Mouse (Mus musculus) CH12.LX (cell line): ENCODE results near the gene Frmd8. TPM values are rescaled to one million over a fixed set of nuclear protein-coding genes. Genes with fewer than 3 reads are reported as not detected.

Experiments used
- DNase-seq: peaks from one replicate; pipeline ENCODE4 v3.0.0-alpha.2; 2013; ENCODE audit errors: extremely low read depth
- H3K27ac ChIP-seq: 2 replicates; pipeline ENCODE4 v1.5.1; 2012; ENCODE audit warnings: low read depth, mild to moderate bottlenecking, control low read depth, moderate library complexity; ENCODE audit not compliant: insufficient read depth
- H3K27me3 ChIP-seq: replicated peaks from 2 replicates; pipeline ENCODE3; 2012; ENCODE audit warnings: inconsistent platforms
- H3K36me3 ChIP-seq, 2 experiments: replicated peaks in 1 of 2; 2 replicates each; pipeline versions ENCODE3 to v1.6.1; 2012; ENCODE audit warnings: inconsistent platforms in 1 of 2, low read length in 1 of 2, mild to moderate bottlenecking in 1 of 2, mixed read lengths in 1 of 2, moderate library complexity in 1 of 2; ENCODE audit not compliant: control insufficient read depth in 1 of 2, insufficient read depth in 1 of 2
- H3K4me1 ChIP-seq, 2 experiments: 2 replicates each; pipeline ENCODE4 v1.6.1; 2012; ENCODE audit warnings: inconsistent platforms in 1 of 2, moderate library complexity in 1 of 2; ENCODE audit not compliant: insufficient read depth in 2 of 2, control insufficient read depth in 1 of 2
- H3K4me2 ChIP-seq: 2 replicates; pipeline ENCODE4 v1.6.1; 2012; ENCODE audit warnings: low read depth, mild to moderate bottlenecking, control low read depth; ENCODE audit not compliant: poor library complexity, insufficient read depth, severe bottlenecking
- H3K4me3 ChIP-seq, 3 experiments: fragments of 150-350 bp in 1 of 3; sonication (generic) in 1 of 3; replicated peaks in 1 of 3; 2 replicates each; pipeline versions ENCODE3 to v1.5.1; 2011 to 2012; ENCODE audit warnings: low read depth in 2 of 3, low read length in 2 of 3, mild to moderate bottlenecking in 2 of 3, moderate library complexity in 2 of 3, control low read depth in 1 of 3, improper control_type of control experiment in 1 of 3, inconsistent platforms in 1 of 3, mixed read lengths in 1 of 3; ENCODE audit not compliant: poor library complexity in 1 of 3
- H3K79me2 ChIP-seq: replicated peaks from 2 replicates; pipeline ENCODE4 v1.6.1; 2012; ENCODE audit warnings: mild to moderate bottlenecking, moderate library complexity; ENCODE audit not compliant: control insufficient read depth, poor library complexity, insufficient read depth, severe bottlenecking; ENCODE audit errors: extremely low read depth
- H3K9ac ChIP-seq: 2 replicates; pipeline ENCODE4 v1.6.1; 2012; ENCODE audit warnings: low read depth, mild to moderate bottlenecking, control low read depth, moderate library complexity; ENCODE audit not compliant: insufficient read depth
- H3K9me3 ChIP-seq: replicated peaks from 2 replicates; pipeline ENCODE3; 2012; ENCODE audit warnings: low read length, inconsistent platforms, mixed read lengths
- BHLHE40 ChIP-seq: IDR thresholded peaks from 2 replicates; pipeline ENCODE4 v1.6.1; 2011; ENCODE audit warnings: mild to moderate bottlenecking, low read depth, low read length, improper control_type of control experiment
- CHD2 ChIP-seq: IDR thresholded peaks from 2 replicates; pipeline ENCODE4 v1.6.1; 2011; ENCODE audit warnings: low read length, improper control_type of control experiment
- CTCF ChIP-seq, 2 experiments: IDR thresholded peaks in 1 of 2; conservative IDR thresholded peaks in 1 of 2; 2 replicates each; pipeline ENCODE4 v1.5.1; 2011 to 2012; ENCODE audit warnings: low read depth in 2 of 2, low read length in 2 of 2, improper control_type of control experiment in 1 of 2, inconsistent platforms in 1 of 2, mild to moderate bottlenecking in 1 of 2, moderate library complexity in 1 of 2
- E2F4 ChIP-seq: IDR thresholded peaks from 2 replicates; pipeline ENCODE4 v1.6.1; 2011; ENCODE audit warnings: low read depth, low read length, improper control_type of control experiment; ENCODE audit not compliant: insufficient replicate concordance
- ELF1 ChIP-seq: IDR thresholded peaks from 2 replicates; pipeline ENCODE4 v1.6.1; 2014; ENCODE audit warnings: low read depth, mild to moderate bottlenecking, inconsistent platforms, low read length, improper control_type of control experiment
- ETS1 ChIP-seq: conservative IDR thresholded peaks from 2 replicates; pipeline ENCODE4 v1.6.1; 2012; ENCODE audit warnings: low read depth, mild to moderate bottlenecking, inconsistent platforms, low read length, improper control_type of control experiment, moderate library complexity
- GABPA ChIP-seq: IDR thresholded peaks from 2 replicates; pipeline ENCODE4 v1.6.1; 2012; ENCODE audit warnings: low read depth, low read length, improper control_type of control experiment, inconsistent platforms; ENCODE audit not compliant: insufficient replicate concordance
- HCFC1 ChIP-seq: IDR thresholded peaks from 2 replicates; pipeline ENCODE4 v1.6.1; 2012; ENCODE audit warnings: low read depth, mild to moderate bottlenecking, inconsistent platforms, low read length, improper control_type of control experiment
- JUND ChIP-seq: conservative IDR thresholded peaks from 2 replicates; pipeline ENCODE4 v1.6.1; 2011; ENCODE audit warnings: low read depth, low read length, improper control_type of control experiment
- KAT2A ChIP-seq: IDR thresholded peaks from 2 replicates; pipeline ENCODE4 v1.6.1; 2012; ENCODE audit warnings: low read length, improper control_type of control experiment, inconsistent platforms; ENCODE audit not compliant: insufficient replicate concordance
- MAFK ChIP-seq: IDR thresholded peaks from 2 replicates; pipeline ENCODE4 v1.6.1; 2011; ENCODE audit warnings: low read length, improper control_type of control experiment; ENCODE audit not compliant: insufficient replicate concordance
- MAX ChIP-seq: IDR thresholded peaks from 2 replicates; pipeline ENCODE4 v1.6.1; 2011; ENCODE audit warnings: low read length, improper control_type of control experiment
- MAZ ChIP-seq: IDR thresholded peaks from 2 replicates; pipeline ENCODE4 v1.6.1; 2012; ENCODE audit warnings: low read depth, mild to moderate bottlenecking, inconsistent platforms, low read length, improper control_type of control experiment, moderate library complexity
- MXI1 ChIP-seq: IDR thresholded peaks from 2 replicates; pipeline ENCODE4 v1.6.1; 2011; ENCODE audit warnings: mild to moderate bottlenecking, low read depth, low read length, improper control_type of control experiment
- MYC ChIP-seq: IDR thresholded peaks from 2 replicates; pipeline ENCODE4 v1.6.1; 2011; ENCODE audit warnings: low read depth, mild to moderate bottlenecking, improper control_type of control experiment, low read length
- NELFE ChIP-seq: IDR thresholded peaks from 2 replicates; pipeline ENCODE4 v1.6.1; 2011; ENCODE audit warnings: low read depth, low read length, improper control_type of control experiment
- NRF1 ChIP-seq: IDR thresholded peaks from 2 replicates; pipeline ENCODE4 v1.6.1; 2014; ENCODE audit warnings: low read depth, mild to moderate bottlenecking, inconsistent platforms, low read length, improper control_type of control experiment, moderate library complexity
- PAX5 ChIP-seq: IDR thresholded peaks from 2 replicates; pipeline ENCODE4 v1.6.1; 2012; ENCODE audit warnings: low read length, inconsistent platforms, mixed read lengths
- POLR2AphosphoS2 ChIP-seq: IDR thresholded peaks from 2 replicates; pipeline ENCODE4 v1.6.1; 2011; ENCODE audit warnings: low read depth, low read length, improper control_type of control experiment
- RCOR1 ChIP-seq: conservative IDR thresholded peaks from 2 replicates; pipeline ENCODE4 v1.6.1; 2012; ENCODE audit warnings: low read depth, mild to moderate bottlenecking, inconsistent platforms, low read length, improper control_type of control experiment
- SIN3A ChIP-seq: IDR thresholded peaks from 2 replicates; pipeline ENCODE4 v1.6.1; 2012; ENCODE audit warnings: low read length, improper control_type of control experiment, inconsistent platforms
- SMC3 ChIP-seq: IDR thresholded peaks from 2 replicates; pipeline ENCODE4 v1.6.1; 2011; ENCODE audit warnings: low read depth, low read length, improper control_type of control experiment
- TBP ChIP-seq: conservative IDR thresholded peaks from 2 replicates; pipeline ENCODE4 v1.6.1; 2011; ENCODE audit warnings: low read depth, low read length, improper control_type of control experiment
- TCF12 ChIP-seq: IDR thresholded peaks from 2 replicates; pipeline ENCODE4 v1.6.1; 2014; ENCODE audit warnings: low read depth, mild to moderate bottlenecking, inconsistent platforms, low read length, improper control_type of control experiment
- UBTF ChIP-seq: IDR thresholded peaks from 2 replicates; pipeline ENCODE4 v1.6.1; 2012; ENCODE audit warnings: low read depth, mild to moderate bottlenecking, inconsistent platforms, low read length, improper control_type of control experiment, moderate library complexity
- USF1 ChIP-seq: IDR thresholded peaks from 2 replicates; pipeline ENCODE4 v1.6.1; 2014; ENCODE audit warnings: low read depth, mild to moderate bottlenecking, inconsistent platforms, low read length, improper control_type of control experiment
- USF2 ChIP-seq: conservative IDR thresholded peaks from 2 replicates; pipeline ENCODE4 v1.6.1; 2011; ENCODE audit warnings: low read depth, low read length, improper control_type of control experiment
- ZC3H11A ChIP-seq: IDR thresholded peaks from 2 replicates; pipeline ENCODE4 v1.6.1; 2012; ENCODE audit warnings: low read depth, mild to moderate bottlenecking, inconsistent platforms, low read length, improper control_type of control experiment
- ZNF384 ChIP-seq: IDR thresholded peaks from 2 replicates; pipeline ENCODE4 v1.6.1; 2012; ENCODE audit warnings: low read depth, low read length, improper control_type of control experiment, inconsistent platforms
- dilution Hi-C: fragments of 300-500 bp; cut with MboI; formaldehyde crosslinking; loops from 2 replicates; pipeline ENCODE4 v1.14.3; 2020; ENCODE audit warnings: low sequenced_read_pairs; ENCODE audit not compliant: extremely low pct_unique_long_range_greater_than_20kb, extremely low pct_ligation_motif_present
- in situ Hi-C: fragments of 300-500 bp; cut with MboI; formaldehyde crosslinking; loops from 3 replicates; pipeline ENCODE4 v1.14.3; 2019; ENCODE audit warnings: low sequenced_read_pairs, low pct_ligation_motif_present, low pct_unique_long_range_greater_than_20kb, mixed read lengths
- polyA plus RNA-seq: library from polyadenylated mRNA; unstranded; fragments of >175 nt; gene quantifications from 2 replicates; pipeline ENCODE4 v1.2.1, GENCODE M21; 2012; ENCODE audit warnings: low read depth; ENCODE audit not compliant: insufficient read length
- total RNA-seq, 2 experiments: library from RNA; depleted of rRNA; stranded (reverse); fragments of 300-350 nt in 1 of 2; fragments of >200 nt in 1 of 2; gene quantifications; 2 replicates each; pipeline ENCODE4 v1.2.3; 2012 to 2014

The Frmd8 gene
- total and polyA plus RNA-seq, 3 experiments: 13.5 to 30.7 (median 25.2) TPM

- in situ Hi-C loops: loop anchor here (5.0 kb wide), 1 partner anchor 54 kb away; no protein-coding TSS in a partner anchor
- no peak for DNase-seq
Measured at GRCm38 (mm10) chr19:5846154-5846553, 28.9 kb downstream of the Frmd8 start.

GRCm38 (mm10) chr19:5845319-5846135 lies 29.5 kb downstream of the Frmd8 start:
- peaks cover 43% of the 10 kb centered on the region for H3K79me2 ChIP-seq
- H3K9ac ChIP-seq: peak overlapping the region; percentile 99
- dilution Hi-C loops: no loop called here
- H3K9me3 ChIP-seq: no peaks in the 10 kb centered on the region
- H3K27ac ChIP-seq: peak overlapping the region; percentile 99
- DNase-seq: peak; percentile 95
- H3K36me3 ChIP-seq: peaks cover 9 to 15% of the 10 kb centered on the region in 2 experiments
- peak overlapping the region; percentile 65 to 98 (median 68) for H3K4me3 ChIP-seq
- H3K4me2 ChIP-seq: peak overlapping the region; percentile 59
- H3K27me3 ChIP-seq: no peaks in the 10 kb centered on the region
- H3K4me1 ChIP-seq: peaks cover 0 to 46% of the 10 kb centered on the region in 2 experiments; a peak in 3 of 4 replicates
- in situ Hi-C loops: loop anchor here (5.0 kb wide), 1 partner anchor 53 kb away; no protein-coding TSS in a partner anchor
- no peak; the same call in 1 of the 2 replicates for TF ChIP-seq SMC3
- TF ChIP-seq TBP: peak; percentile 98
- TF ChIP-seq USF2: no peak
- peak; percentile 85 for TF ChIP-seq MYC
- 0 out of 2 replicates have a peak, but pooled peaks have one; percentile 39 for TF ChIP-seq E2F4
- peak; percentile 70 for TF ChIP-seq MAZ
- TF ChIP-seq HCFC1: peak; percentile 62
- TF ChIP-seq CTCF (conservative IDR thresholded peaks at IDR 0.05 in 1 of 2, IDR thresholded peaks at IDR 0.05 in 1 of 2; ENCODE audit: low read depth in 2 of 2, low read length in 2 of 2): no peak
- peak; percentile 80 for TF ChIP-seq KAT2A
- peak; percentile 86 for TF ChIP-seq MAX
- peak; percentile 8 for TF ChIP-seq NRF1
- TF ChIP-seq ZC3H11A: no peak
- peak; percentile 93 for TF ChIP-seq CHD2
- TF ChIP-seq TCF12: peak; percentile 93
- TF ChIP-seq JUND: peak; percentile 78
- no peak for TF ChIP-seq UBTF
- peak; percentile 78 for TF ChIP-seq RCOR1
- peak; percentile 96 for TF ChIP-seq SIN3A
- TF ChIP-seq BHLHE40: peak; percentile 95
- TF ChIP-seq POLR2AphosphoS2: peak; percentile 99
- TF ChIP-seq MAFK: no peak
- TF ChIP-seq ETS1: peak; percentile 90
- peak; percentile 41 for TF ChIP-seq ZNF384
- TF ChIP-seq USF1: peak; percentile 64
- peak; percentile 62; the same call in 1 of the 2 replicates for TF ChIP-seq MXI1
- peak; percentile 39; the same call in 1 of the 2 replicates for TF ChIP-seq ELF1
- TF ChIP-seq NELFE: peak; percentile 100
- no peak for TF ChIP-seq GABPA
- TF ChIP-seq PAX5: no peak

More at GRCm38 (mm10) chr19:5846154-5846553, 28.9 kb downstream of the Frmd8 start:
- Histone ChIP-seq H3K27ac (peak overlapping the region; percentile 96), H3K36me3 (peaks cover 9 to 19% of the 10 kb centered on the region in 2 experiments), H3K4me1 (peaks cover 0 to 46% of the 10 kb centered on the region in 2 experiments; a peak in 2 of 4 replicates), H3K4me3 (peak overlapping the region; percentile 34 to 59 (median 35)), H3K9me3 (no peaks in the 10 kb centered on the region), H3K27me3 (no peaks in the 10 kb centered on the region), H3K9ac (peak overlapping the region; percentile 89), H3K4me2 (peak overlapping the region; percentile 59), H3K79me2 (peaks cover 43% of the 10 kb centered on the region)
- TF ChIP-seq MAZ (no peak), UBTF (0 out of 2 replicates have a peak, but pooled peaks have one; percentile 30)
- dilution Hi-C loops: no loop called here
